Mouse (Mus musculus) heart, embryonic 11.5 days (tissue): ENCODE measurements around the gene Ppp3cb. TPM values are rescaled to one million over a fixed set of nuclear protein-coding genes. Genes with fewer than 3 reads are reported as not detected.
"Not testable (repeated sequence)": the region's sequence is repeated elsewhere in the genome, so short reads cannot be mapped to it uniquely, and the experiment has no call there.

Source experiments
- ATAC-seq: fragments of 200-750 bp; cut with Nextera tagmentation; replicated peaks from 2 replicates; pipeline ENCODE4 v1.8.0; 2017; ENCODE audit warnings: moderate library complexity; ENCODE audit not compliant: insufficient number of reproducible peaks, low FRiP score, low TSS enrichment
- H3K27ac ChIP-seq: fragments of 300-500 bp; sonication (generic); 2 replicates; pipeline ENCODE4 v1.5.1; 2014; ENCODE audit warnings: mild to moderate bottlenecking, low read depth, low read length
- H3K27me3 ChIP-seq: fragments of 300-500 bp; sonication (generic); 2 replicates; pipeline ENCODE4 v1.6.1; 2014; ENCODE audit warnings: mild to moderate bottlenecking, low read length, mixed read lengths; ENCODE audit not compliant: control insufficient read depth, insufficient read depth
- H3K36me3 ChIP-seq: fragments of 300-500 bp; sonication (generic); 2 replicates; pipeline ENCODE4 v1.6.1; 2014; ENCODE audit warnings: mild to moderate bottlenecking, low read length, moderate library complexity, mixed read lengths; ENCODE audit not compliant: control insufficient read depth, insufficient read depth
- H3K4me1 ChIP-seq: fragments of 300-500 bp; sonication (generic); 2 replicates; pipeline ENCODE4 v1.6.1; 2014; ENCODE audit warnings: low read length; ENCODE audit not compliant: control insufficient read depth, insufficient read depth
- H3K4me2 ChIP-seq: fragments of 300-500 bp; sonication (generic); 2 replicates; pipeline ENCODE4 v1.6.1; 2014; ENCODE audit warnings: mild to moderate bottlenecking, moderate library complexity
- H3K4me3 ChIP-seq: fragments of 300-500 bp; sonication (generic); 2 replicates; pipeline ENCODE4 v1.5.1; 2014; ENCODE audit warnings: low read depth, low read length
- H3K9ac ChIP-seq: fragments of 300-500 bp; sonication (generic); 2 replicates; pipeline ENCODE4 v1.6.1; 2014; ENCODE audit warnings: mild to moderate bottlenecking, low read depth, low read length, moderate library complexity
- H3K9me3 ChIP-seq: fragments of 300-500 bp; sonication (generic); replicated peaks from 2 replicates; pipeline ENCODE4 v1.6.1; 2016; ENCODE audit warnings: low read length; ENCODE audit not compliant: control insufficient read depth
- WGBS: fragments of 180-500 bp; shearing (Covaris S2); extraction: QIAGEN DNeasy Blood & Tissue Kit; methylation state at CpG from one replicate; pipeline ENCODE4 v1.1.7; 2014; ENCODE audit not compliant: insufficient replicate concordance; 5-methylcytosine and 5-hydroxymethylcytosine counted together
- polyA plus RNA-seq: library from polyadenylated mRNA; unstranded; fragments of >200 nt; fragmentation: Nextera tagmentation; extraction: Ambion mirVana; gene quantifications from 2 replicates; pipeline ENCODE4 v1.2.1, GENCODE M21; 2014

Gene Ppp3cb
- 43.1 and 46.8 TPM in 2 replicates for polyA plus RNA-seq

GRCm38 (mm10) chr14:20546415-20546814, at the start of gene Ppp3cb:
Gene Ppp3cb, minus strand, starts transcription at chr14:20546573.
- peak; percentile 84 for ATAC-seq
- Histone ChIP-seq H3K4me1 (peaks cover 8% of the 10 kb centered on the region; the same call in 1 of the 2 replicates), H3K4me3 (peak within 1 kb of the TSS; percentile 86), H3K27ac (peak within 1 kb of the TSS; percentile 100), H3K9me3 (no peaks in the 10 kb centered on the region), H3K36me3 (0 out of 2 replicates have a peak, but pooled peaks cover 6% of the 10 kb centered on the region), H3K27me3 (no peaks in the 10 kb centered on the region), H3K9ac (peak within 1 kb of the TSS; percentile 93), H3K4me2 (peak within 1 kb of the TSS; percentile 72)
- WGBS, result under 1% methylated on average over 29 of the region's 29 CpGs

GRCm38 (mm10) chr14:20595781-20596180, 49.4 kb upstream of the Ppp3cb start:
- Histone ChIP-seq H3K4me3 (no peak overlapping the region), H3K9ac (no peak overlapping the region)
- WGBS, result 46% methylated on average over 3 of the region's 3 CpGs

GRCm38 (mm10) chr14:20587458-20587857, 41.1 kb upstream of the Ppp3cb start:
- Histone ChIP-seq H3K27ac (no peak overlapping the region), H3K27me3 (no peaks in the 10 kb centered on the region), H3K4me1 (no peaks in the 10 kb centered on the region), H3K4me3 (no peak overlapping the region), H3K36me3 (no peaks in the 10 kb centered on the region), H3K9ac (no peak overlapping the region), H3K4me2 (no peak overlapping the region), H3K9me3 (no peaks in the 10 kb centered on the region)
- WGBS, result 62% methylated on average over 5 of the region's 5 CpGs
- ATAC-seq, result no peak

More at GRCm38 (mm10) chr14:20595781-20596180, 49.4 kb upstream of the Ppp3cb start:
- H3K27ac ChIP-seq, result no peak overlapping the region
- ATAC-seq, result no peak
- H3K4me1 ChIP-seq, result peaks cover 12% of the 10 kb centered on the region
- no peak overlapping the region for H3K4me2 ChIP-seq
- H3K36me3 ChIP-seq, result no peaks in the 10 kb centered on the region
- H3K27me3 ChIP-seq, result no peaks in the 10 kb centered on the region
- H3K9me3 ChIP-seq, result no peaks in the 10 kb centered on the region

GRCm38 (mm10) chr14:20578822-20579407, 32.5 kb upstream of the Ppp3cb start:
- H3K36me3 ChIP-seq, result peaks cover 3% of the 10 kb centered on the region
- H3K4me2 ChIP-seq, result no peak overlapping the region

GRCm38 (mm10) chr14:20576179-20576578, 29.8 kb upstream of the Ppp3cb start:
- ATAC-seq, result no peak
- H3K4me3 ChIP-seq, result no peak overlapping the region
- 48% methylated on average over 7 of the region's 7 CpGs for WGBS
- no peaks in the 10 kb centered on the region for H3K27me3 ChIP-seq
- H3K4me1 ChIP-seq, result no peaks in the 10 kb centered on the region
- no peak overlapping the region for H3K4me2 ChIP-seq
- peaks cover 5% of the 10 kb centered on the region for H3K36me3 ChIP-seq
- no peak overlapping the region for H3K9ac ChIP-seq
- peak overlapping the region; percentile 57; the same call in 1 of the 2 replicates for H3K27ac ChIP-seq
- H3K9me3 ChIP-seq, result no peaks in the 10 kb centered on the region

More at GRCm38 (mm10) chr14:20578822-20579407, 32.5 kb upstream of the Ppp3cb start:
- WGBS, result 73% methylated on average over 6 of the region's 6 CpGs
- Histone ChIP-seq H3K4me1 (no peaks in the 10 kb centered on the region), H3K27me3 (no peaks in the 10 kb centered on the region), H3K9ac (no peak overlapping the region), H3K4me3 (no peak overlapping the region), H3K27ac (no peak overlapping the region), H3K9me3 (no peaks in the 10 kb centered on the region)
- no peak for ATAC-seq

GRCm38 (mm10) chr14:20573196-20573595, 26.8 kb upstream of the Ppp3cb start:
- not testable (repeated sequence) for H3K9ac ChIP-seq, H3K27ac ChIP-seq, H3K27me3 ChIP-seq, H3K4me3 ChIP-seq, H3K4me1 ChIP-seq, H3K9me3 ChIP-seq, ATAC-seq, H3K4me2 ChIP-seq
- peaks cover 12% of the 10 kb centered on the region; the same call in 1 of the 2 replicates for H3K36me3 ChIP-seq
- WGBS, result 89% methylated on average over 3 of the region's 3 CpGs

- H3K4me3 ChIP-seq, result no peak overlapping the region
- no peak overlapping the region for H3K27ac ChIP-seq
- WGBS, result 76% methylated on average over 9 of the region's 9 CpGs
- no peak overlapping the region for H3K9ac ChIP-seq
- H3K9me3 ChIP-seq, result no peaks in the 10 kb centered on the region
- H3K36me3 ChIP-seq, result peaks cover 18% of the 10 kb centered on the region; the same call in 1 of the 2 replicates
- ATAC-seq, result no peak
- no peaks in the 10 kb centered on the region for H3K27me3 ChIP-seq
- H3K4me2 ChIP-seq, result no peak overlapping the region
- no peaks in the 10 kb centered on the region for H3K4me1 ChIP-seq
Measured at GRCm38 (mm10) chr14:20565256-20566021, 19.1 kb upstream of the Ppp3cb start.

- no peak for ATAC-seq
- Histone ChIP-seq H3K9ac (no peak overlapping the region), H3K4me2 (no peak overlapping the region), H3K27ac (no peak overlapping the region), H3K9me3 (no peaks in the 10 kb centered on the region), H3K4me3 (no peak overlapping the region), H3K27me3 (no peaks in the 10 kb centered on the region), H3K4me1 (no peaks in the 10 kb centered on the region), H3K36me3 (peaks cover 12% of the 10 kb centered on the region; the same call in 1 of the 2 replicates)
- 69% methylated on average over 12 of the region's 12 CpGs for WGBS
Measured at GRCm38 (mm10) chr14:20564692-20565091, 18.3 kb upstream of the Ppp3cb start.
